Mouse (Mus musculus): ENCODE results near the gene Lrch1. TPM values are rescaled to one million over a fixed set of nuclear protein-coding genes. Genes with fewer than 3 reads are reported as not detected.

Gene Lrch1
- polyA plus RNA-seq, 1 experiment from 2014 or later, result 14.8 TPM

DNA sequence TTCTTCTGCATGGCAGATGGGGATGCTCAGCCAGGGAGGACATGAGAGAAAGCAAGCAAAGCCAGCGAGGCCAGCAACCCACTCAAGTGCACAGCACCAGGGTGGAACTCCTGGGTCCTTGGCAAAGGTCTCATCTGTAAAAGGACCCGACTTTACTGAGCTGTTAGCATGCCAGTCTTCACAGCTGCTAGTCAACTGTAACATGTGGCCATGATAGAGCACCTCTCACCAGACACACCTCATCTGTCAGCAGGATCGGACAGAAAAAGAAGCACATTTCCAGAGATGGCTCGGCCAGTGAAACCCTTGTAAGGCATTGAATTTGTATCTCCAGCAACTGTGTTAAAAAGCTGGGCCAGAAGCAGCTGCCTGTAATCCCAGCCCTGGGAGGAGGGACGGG, 116.0 kb downstream of the Lrch1 start:
- Histone ChIP-seq H3K9ac (replicated peaks) (no peak overlapping the region), H3K4me3 (replicated peaks) (no peak overlapping the region), H3K9me3 (no peaks in the 10 kb centered on the region), H3K4me1 (replicated peaks) (peaks cover 7% of the 10 kb centered on the region), H3K4me2 (no peak overlapping the region), H3K36me3 (no peaks in the 10 kb centered on the region), H3K27ac (peak overlapping the region; percentile 50; the same call in 1 of the 2 replicates), H3K27me3 (no peaks in the 10 kb centered on the region)
- WGBS, result 64% methylated on average over 5 of the region's 5 CpGs
- ATAC-seq (ENCODE audit: insufficient number of reproducible peaks, insufficient read depth, low FRiP score, low TSS enrichment, low read depth), result no peak

DNA sequence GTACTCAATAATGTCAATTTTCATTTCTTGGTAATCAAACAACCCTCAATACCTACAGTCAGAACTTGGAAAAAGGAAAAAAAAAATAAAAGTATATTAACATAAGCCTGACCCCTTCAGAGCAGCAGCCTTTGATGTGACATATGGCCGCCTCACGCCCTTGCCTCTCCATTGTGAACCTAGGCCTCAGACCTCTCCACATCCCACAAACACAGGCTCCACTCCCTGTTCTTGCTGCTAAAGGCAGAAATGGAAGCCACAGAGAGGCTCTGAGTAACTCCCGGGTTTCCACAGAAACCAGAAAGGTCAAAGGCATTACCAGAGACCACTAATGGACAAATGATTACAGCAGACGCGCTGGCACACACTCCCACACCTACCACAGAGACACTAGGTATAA, 116.6 kb downstream of the Lrch1 start:
- Histone ChIP-seq H3K27me3 (no peaks in the 10 kb centered on the region), H3K4me1 (replicated peaks) (peaks cover 7% of the 10 kb centered on the region), H3K4me2 (no peak overlapping the region), H3K36me3 (no peaks in the 10 kb centered on the region), H3K9ac (replicated peaks) (no peak overlapping the region), H3K4me3 (replicated peaks) (no peak overlapping the region), H3K27ac (0 out of 2 replicates have a peak overlapping the region, but pooled peaks have one; percentile 50), H3K9me3 (no peaks in the 10 kb centered on the region)
- 55% methylated on average over 5 of the region's 5 CpGs for WGBS
- ATAC-seq (ENCODE audit: insufficient number of reproducible peaks, insufficient read depth, low FRiP score, low TSS enrichment, low read depth), result no peak

- Histone ChIP-seq H3K36me3 (peaks cover under 1% of the 10 kb centered on the region; the same call in 1 of the 2 replicates), H3K27ac (no peak overlapping the region), H3K4me1 (replicated peaks) (peaks cover 7% of the 10 kb centered on the region), H3K4me2 (no peak overlapping the region), H3K9me3 (no peaks in the 10 kb centered on the region), H3K9ac (replicated peaks) (no peak overlapping the region), H3K4me3 (replicated peaks) (no peak overlapping the region), H3K27me3 (no peaks in the 10 kb centered on the region)
- no peak for ATAC-seq (ENCODE audit: insufficient number of reproducible peaks, insufficient read depth, low FRiP score, low TSS enrichment, low read depth)
- 77% methylated on average over 2 of the region's 2 CpGs for WGBS
Observed at GRCm38 (mm10) chr14:74830591-74830990, 117.1 kb downstream of the Lrch1 start.

- no peak overlapping the region for H3K9ac ChIP-seq (replicated peaks)
- H3K36me3 ChIP-seq, result peaks cover 12% of the 10 kb centered on the region; the same call in 1 of the 2 replicates
- no peak for ATAC-seq (ENCODE audit: insufficient number of reproducible peaks, insufficient read depth, low FRiP score, low TSS enrichment, low read depth)
- H3K9me3 ChIP-seq, result no peaks in the 10 kb centered on the region
- no peak overlapping the region for H3K27ac ChIP-seq
- H3K27me3 ChIP-seq, result no peaks in the 10 kb centered on the region; the same call in 1 of the 2 replicates
- H3K4me1 ChIP-seq (replicated peaks), result peaks cover 24% of the 10 kb centered on the region
- 66% methylated on average over 7 of the region's 7 CpGs for WGBS
- H3K4me2 ChIP-seq, result no peak overlapping the region
- no peak overlapping the region for H3K4me3 ChIP-seq (replicated peaks)
Observed at GRCm38 (mm10) chr14:74822757-74823680, 124.7 kb downstream of the Lrch1 start.

DNA sequence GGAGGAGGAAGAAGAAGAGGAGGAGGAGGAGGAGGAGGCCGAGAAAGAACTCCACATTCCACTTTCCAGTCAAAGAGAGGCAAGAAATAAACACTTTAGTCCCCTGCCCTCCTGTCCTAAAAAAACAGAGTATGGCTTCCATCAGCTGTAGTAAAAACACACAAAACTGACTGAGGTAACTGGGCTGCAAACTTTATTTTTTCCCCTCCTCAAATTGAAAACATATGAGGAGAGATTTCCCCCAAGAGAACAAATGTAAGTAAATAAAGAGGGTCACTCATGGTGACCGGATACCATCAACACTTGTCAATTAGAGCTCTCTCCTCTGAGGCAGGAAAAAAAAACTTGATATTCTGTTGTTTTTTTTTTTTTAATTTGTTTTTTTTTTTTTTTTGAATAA, 125.6 kb downstream of the Lrch1 start:
- Histone ChIP-seq H3K4me1 (replicated peaks) (peaks cover 24% of the 10 kb centered on the region), H3K36me3 (peaks cover 12% of the 10 kb centered on the region; the same call in 1 of the 2 replicates), H3K27ac (peak overlapping the region; percentile 41; the same call in 1 of the 2 replicates), H3K9ac (replicated peaks) (no peak overlapping the region), H3K9me3 (no peaks in the 10 kb centered on the region), H3K4me2 (no peak overlapping the region), H3K27me3 (no peaks in the 10 kb centered on the region; the same call in 1 of the 2 replicates), H3K4me3 (replicated peaks) (no peak overlapping the region)
- no peak for ATAC-seq (ENCODE audit: insufficient number of reproducible peaks, insufficient read depth, low FRiP score, low TSS enrichment, low read depth)
- 13% methylated on average over 2 of the region's 2 CpGs for WGBS

DNA sequence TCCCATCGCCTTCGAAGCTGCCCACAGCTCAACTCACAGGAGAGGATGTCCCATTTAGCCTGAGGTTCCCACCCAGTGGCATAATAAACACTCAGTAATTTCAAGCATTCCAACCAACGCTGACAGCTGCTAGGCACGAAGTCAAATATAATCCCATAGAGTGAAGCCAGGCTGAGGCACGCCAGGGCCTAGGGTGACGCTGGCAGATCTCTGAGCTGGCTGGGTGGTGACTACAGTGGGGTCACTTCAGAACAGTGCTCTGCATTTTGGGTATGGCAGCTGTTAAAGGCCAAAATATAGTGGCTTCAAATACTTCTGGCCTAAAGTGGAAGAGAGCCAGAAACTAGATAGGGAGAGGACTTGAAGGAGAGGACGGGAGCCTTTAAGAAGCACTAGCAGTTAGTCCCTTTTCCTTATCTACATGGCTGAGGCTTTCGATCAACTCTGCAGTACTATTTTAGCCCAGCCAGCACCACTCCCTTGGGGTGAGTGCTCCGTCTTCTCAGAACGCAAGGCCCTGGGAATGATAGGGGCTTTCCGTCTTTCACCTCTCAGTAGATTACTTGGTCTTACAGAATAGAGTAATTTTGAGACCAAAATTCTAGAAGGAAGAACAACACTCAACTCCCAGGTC, 127.4 kb downstream of the Lrch1 start:
- no peaks in the 10 kb centered on the region for H3K9me3 ChIP-seq
- no peak overlapping the region for H3K9ac ChIP-seq (replicated peaks)
- no peaks in the 10 kb centered on the region; the same call in 1 of the 2 replicates for H3K27me3 ChIP-seq
- H3K36me3 ChIP-seq, result peaks cover 16% of the 10 kb centered on the region
- no peak for ATAC-seq (ENCODE audit: insufficient number of reproducible peaks, insufficient read depth, low FRiP score, low TSS enrichment, low read depth)
- WGBS, result 86% methylated on average over 11 of the region's 11 CpGs
- H3K27ac ChIP-seq, result no peak overlapping the region
- no peak overlapping the region for H3K4me2 ChIP-seq
- H3K4me3 ChIP-seq (replicated peaks), result no peak overlapping the region
- H3K4me1 ChIP-seq (replicated peaks), result peaks cover 24% of the 10 kb centered on the region

DNA sequence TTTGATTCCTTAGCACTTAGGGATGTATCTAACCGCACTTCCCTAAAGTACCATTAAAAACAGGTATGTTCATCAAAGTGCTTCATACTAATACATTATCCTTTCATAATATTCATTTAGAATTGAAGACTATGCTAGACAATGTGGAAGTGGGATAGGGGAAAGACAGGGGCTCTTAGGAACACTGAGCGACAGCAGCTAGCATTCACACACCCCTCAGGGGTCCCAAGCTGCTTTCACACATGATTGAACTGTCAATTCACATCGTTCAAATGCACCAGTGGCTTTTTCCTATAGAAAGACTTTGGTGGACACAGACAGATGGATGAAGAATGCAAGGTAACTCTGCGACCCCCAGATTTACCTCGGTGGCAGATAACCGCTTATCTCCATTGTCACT, 131.0 kb downstream of the Lrch1 start:
- Histone ChIP-seq H3K9me3 (no peaks in the 10 kb centered on the region), H3K4me2 (no peak overlapping the region), H3K36me3 (peaks cover 12% of the 10 kb centered on the region), H3K4me1 (replicated peaks) (peaks cover 15% of the 10 kb centered on the region), H3K27me3 (no peaks in the 10 kb centered on the region), H3K27ac (no peak overlapping the region), H3K9ac (replicated peaks) (no peak overlapping the region), H3K4me3 (replicated peaks) (no peak overlapping the region)
- ATAC-seq (ENCODE audit: insufficient number of reproducible peaks, insufficient read depth, low FRiP score, low TSS enrichment, low read depth), result no peak
- WGBS, result 92% methylated on average over 6 of the region's 6 CpGs

- Histone ChIP-seq H3K9me3 (no peaks in the 10 kb centered on the region), H3K4me2 (no peak overlapping the region), H3K9ac (replicated peaks) (no peak overlapping the region), H3K27ac (no peak overlapping the region), H3K4me1 (replicated peaks) (peaks cover 10% of the 10 kb centered on the region; the same call in 1 of the 2 replicates), H3K27me3 (no peaks in the 10 kb centered on the region), H3K4me3 (replicated peaks) (no peak overlapping the region), H3K36me3 (peaks cover 23% of the 10 kb centered on the region)
- WGBS, result 85% methylated on average over 17 of the region's 17 CpGs
- ATAC-seq (ENCODE audit: insufficient number of reproducible peaks, insufficient read depth, low FRiP score, low TSS enrichment, low read depth), result no peak
Observed at GRCm38 (mm10) chr14:74814848-74815789, 132.6 kb downstream of the Lrch1 start.

- Histone ChIP-seq H3K27ac (no peak overlapping the region), H3K9ac (replicated peaks) (no peak overlapping the region), H3K4me3 (replicated peaks) (no peak overlapping the region), H3K4me1 (replicated peaks) (peaks cover 10% of the 10 kb centered on the region; the same call in 1 of the 2 replicates), H3K36me3 (peaks cover 32% of the 10 kb centered on the region), H3K27me3 (no peaks in the 10 kb centered on the region), H3K9me3 (no peaks in the 10 kb centered on the region), H3K4me2 (no peak overlapping the region)
- 53% methylated on average over 11 of the region's 11 CpGs for WGBS
- ATAC-seq (ENCODE audit: insufficient number of reproducible peaks, insufficient read depth, low FRiP score, low TSS enrichment, low read depth), result no peak
Observed at GRCm38 (mm10) chr14:74811617-74812016, 136.1 kb downstream of the Lrch1 start.

DNA sequence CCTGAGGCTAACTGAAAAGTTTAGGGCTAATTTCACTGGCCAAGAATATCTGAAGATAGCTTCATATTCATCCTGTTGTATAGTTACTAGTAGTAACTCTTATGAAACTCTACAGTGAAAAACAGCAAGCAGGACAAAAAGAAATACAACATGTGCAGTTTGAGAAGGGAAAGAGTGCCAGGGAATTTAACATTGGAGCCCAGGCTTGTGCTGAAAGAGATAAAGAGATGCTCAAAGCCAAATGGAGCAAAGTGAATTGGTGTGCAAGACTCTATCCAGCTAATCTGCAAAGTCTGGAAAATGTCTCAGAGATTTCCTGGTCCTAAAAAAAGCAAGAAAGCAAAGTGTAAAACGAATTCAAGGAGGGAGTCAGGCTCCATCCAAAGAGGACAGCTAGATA, 145.7 kb downstream of the Lrch1 start:
- H3K27me3 ChIP-seq, result no peaks in the 10 kb centered on the region
- WGBS, result 81% methylated on average over 1 of the region's 1 CpGs
- H3K9ac ChIP-seq (replicated peaks), result no peak overlapping the region
- no peak overlapping the region for H3K27ac ChIP-seq
- no peak for ATAC-seq (ENCODE audit: insufficient number of reproducible peaks, insufficient read depth, low FRiP score, low TSS enrichment, low read depth)
- peaks cover 60% of the 10 kb centered on the region for H3K36me3 ChIP-seq
- no peak overlapping the region for H3K4me3 ChIP-seq (replicated peaks)
- peaks cover 8% of the 10 kb centered on the region; the same call in 1 of the 2 replicates for H3K4me1 ChIP-seq (replicated peaks)
- H3K9me3 ChIP-seq, result peaks cover 11% of the 10 kb centered on the region
- no peak overlapping the region for H3K4me2 ChIP-seq

All from limb, embryonic 12.5 days (tissue).